Mouse (Mus musculus) spleen, embryonic (tissue): ENCODE data around the gene Ocrl.

ENCODE experiments used
- CTCF ChIA-PET: fragments of 350-600 bp; sonication (Branson Sonifier 250); formaldehyde crosslinking; loops from one replicate; lab custom pipeline; 2022; lab: Charles Lee

The Ocrl gene

DNA sequence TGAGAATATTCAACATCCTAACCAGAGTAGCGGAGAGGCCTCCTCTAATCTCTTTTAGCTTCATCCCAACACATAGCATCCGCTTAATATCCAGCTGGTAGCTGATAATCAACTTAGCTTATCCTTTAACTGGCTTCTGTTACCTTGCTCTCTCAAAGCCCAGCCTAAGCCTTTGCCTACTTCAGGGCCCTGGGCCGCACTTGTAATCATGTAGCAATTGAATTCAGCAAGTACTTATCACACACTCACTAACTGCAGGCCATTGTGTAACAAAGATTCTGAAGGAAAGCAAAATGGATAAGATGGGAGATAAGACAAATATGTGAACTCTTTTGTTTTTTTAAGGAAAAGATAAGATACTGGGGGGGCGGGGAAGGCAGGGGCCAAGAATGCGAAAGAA, 64.9 kb downstream of the Ocrl start:
- CTCF ChIA-PET, result no interaction called here

GRCm38 (mm10) chrX:47985000-47985619, 72.9 kb downstream of the Ocrl start:
- CTCF ChIA-PET, result interaction anchor here (0.6 kb wide), 2 partner anchors 15 to 1816 kb away, joined by 3 read pairs; no protein-coding TSS in a partner anchor

DNA sequence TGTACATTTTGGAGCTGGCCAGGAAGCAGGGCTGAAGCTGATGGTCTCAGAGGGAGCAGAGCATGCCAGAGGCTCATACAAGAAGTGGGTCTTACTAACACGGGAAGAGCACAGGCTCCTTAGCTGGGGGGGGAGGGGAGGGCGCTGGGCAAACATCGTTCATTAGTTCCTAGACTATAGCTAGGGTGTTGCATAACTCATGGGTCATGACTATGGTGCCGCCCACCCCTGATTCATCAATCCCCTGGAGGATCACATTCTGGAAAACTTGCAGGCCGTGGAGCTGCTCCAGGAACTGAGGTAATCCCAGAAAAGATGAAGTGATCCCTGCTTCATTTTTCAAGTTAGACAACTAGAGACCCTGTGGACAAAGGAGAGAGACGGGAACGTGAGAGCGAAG, 75.8 kb downstream of the Ocrl start:
- CTCF ChIA-PET, result interaction anchor here (0.6 kb wide), 1 partner anchor 80 kb away, joined by 3 read pairs; no protein-coding TSS in a partner anchor

GRCm38 (mm10) chrX:47992606-47993005, 80.4 kb downstream of the Ocrl start:
- CTCF ChIA-PET, result interaction anchor here (0.5 to 0.8 kb wide), 3 partner anchors 102 to 476 kb away, joined by 3 to 6 read pairs (median 4); no protein-coding TSS in a partner anchor

DNA sequence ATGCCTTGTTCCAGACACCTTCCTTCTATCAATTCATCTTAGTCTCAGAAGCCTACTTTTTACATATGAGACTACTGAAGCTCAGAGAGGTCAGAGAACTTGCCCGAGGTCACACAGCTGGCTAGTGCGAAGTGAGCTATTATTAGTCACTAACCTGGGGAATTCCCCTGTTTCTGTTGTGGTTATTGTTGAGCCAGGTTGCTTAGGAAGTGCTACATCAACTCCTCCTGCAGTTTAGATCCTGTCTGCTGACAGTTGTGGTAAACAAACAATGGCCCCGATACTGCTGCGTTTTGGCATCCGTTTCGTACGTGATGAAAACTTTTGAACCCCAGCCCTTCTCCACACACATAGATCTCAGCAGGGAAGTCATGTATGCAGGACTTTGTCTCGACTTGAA, 86.2 kb downstream of the Ocrl start:
- CTCF ChIA-PET, result no interaction called here

DNA sequence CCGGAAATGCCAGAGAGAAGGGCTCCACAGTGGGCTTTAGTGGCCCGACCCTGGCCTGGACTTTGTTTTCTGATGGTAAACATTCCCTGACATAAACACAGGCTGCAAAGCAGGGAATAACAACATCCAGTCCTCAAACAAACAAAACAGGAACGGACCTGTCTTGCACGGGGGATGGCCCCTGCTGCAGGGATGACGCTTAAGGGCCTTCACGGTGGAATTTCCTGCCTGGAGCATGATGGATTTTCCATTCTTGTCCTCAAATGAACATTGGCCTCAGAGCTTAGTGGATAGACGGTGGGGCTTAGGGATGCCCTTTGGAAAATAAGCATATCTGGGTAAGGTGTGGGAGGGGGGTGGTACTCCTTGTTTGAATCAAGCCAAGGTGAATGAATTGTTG, 89.0 kb downstream of the Ocrl start:
- CTCF ChIA-PET, result no interaction called here

DNA sequence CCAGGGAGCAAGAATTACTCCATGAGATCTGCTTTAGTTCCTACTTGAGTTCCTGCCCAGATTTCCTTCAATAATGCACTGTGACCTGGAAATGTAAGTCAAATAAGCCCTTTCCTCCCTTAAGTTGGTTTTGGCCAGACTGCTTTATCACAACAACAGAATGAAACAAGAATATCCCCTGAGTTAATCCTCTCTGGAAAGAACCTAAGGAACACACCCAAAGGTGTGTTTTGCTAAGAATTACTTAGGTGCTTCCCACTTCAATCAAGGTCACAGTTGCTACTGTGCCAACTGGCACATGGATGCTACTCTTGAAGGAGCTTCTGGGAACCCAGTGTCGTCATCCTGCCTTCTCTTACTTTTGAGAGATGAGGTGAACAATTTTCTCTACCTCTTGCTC, 92.6 kb downstream of the Ocrl start:
- CTCF ChIA-PET, result no interaction called here

GRCm38 (mm10) chrX:48006062-48006461, 93.9 kb downstream of the Ocrl start:
- CTCF ChIA-PET, result no interaction called here

DNA sequence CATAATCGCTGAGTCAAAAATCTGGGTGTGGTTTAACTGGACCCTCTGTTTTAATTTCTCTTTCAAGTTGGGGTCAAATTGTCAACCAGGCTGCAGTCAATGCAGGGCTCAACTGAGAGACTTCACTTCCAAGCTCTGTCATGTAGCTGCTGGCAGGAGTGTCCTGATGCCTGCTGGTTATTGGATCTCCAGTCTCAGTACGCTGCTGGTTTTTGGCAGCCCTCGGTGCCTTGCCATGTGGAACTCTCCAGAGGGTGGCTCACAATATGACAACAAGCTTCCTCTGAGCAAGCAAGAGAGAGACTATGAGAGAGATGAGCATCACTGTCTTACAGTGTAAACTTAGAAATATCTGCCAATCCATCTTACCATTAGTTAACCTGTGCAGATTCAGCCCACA, 99.5 kb downstream of the Ocrl start:
- CTCF ChIA-PET, result no interaction called here
